Comparison of ENCODE assay signal across 27 mouse cellular contexts in genomic region chr8:12799832-12800231, GRCm38 (mm10). TPM values are rescaled to one million over a fixed set of nuclear protein-coding genes. Genes with fewer than 3 reads are reported as not detected.
DNase-seq lines count a peak whose midpoint lies in the region; ATAC-seq and TF ChIP-seq lines count a peak whose summit lies in the region.
"Had no signal": no experiment of that assay in that cellular context is flagged by ENCODE, and none has a peak within 500 bp of the region (broad histone marks: within the 10 kb centered on the region; RNA-seq: fewer than 3 reads in every experiment).

No protein-coding gene starts in this region.

- H3K4me3 ChIP-seq in gastrocnemius, adult 2 months = no peak overlapping the region
- H3K4me3 ChIP-seq in heart, embryonic 15.5 days = no peak overlapping the region
- no peak overlapping the region for H3K4me3 ChIP-seq in intestine, embryonic 14.5 days (ENCODE audit: low read depth, low read length)
- H3K4me3 ChIP-seq in intestine, embryonic 15.5 days (replicated peaks) = no peak overlapping the region
- H3K4me3 ChIP-seq: embryonic facial prominence, embryonic 13.5 days; hindbrain, embryonic 15.5 days; liver, embryonic 12.5 days; midbrain, embryonic 15.5 days; neural tube, embryonic 15.5 days had no signal

- H3K27ac ChIP-seq in gastrocnemius, adult 2 months = peak overlapping the region; percentile 80
- 0 out of 2 replicates have a peak overlapping the region, but pooled peaks have one; percentile 1 for H3K27ac ChIP-seq in heart, embryonic 15.5 days
- no peak overlapping the region for H3K27ac ChIP-seq in intestine, embryonic 14.5 days (ENCODE audit: low read depth)
- H3K27ac ChIP-seq in intestine, embryonic 15.5 days = no peak overlapping the region
- H3K27ac ChIP-seq: hindbrain, embryonic 15.5 days; liver, embryonic 12.5 days; midbrain, embryonic 15.5 days; neural tube, embryonic 15.5 days had no signal

- H3K27me3 ChIP-seq in heart, embryonic 15.5 days = no peaks in the 10 kb centered on the region
- no peaks in the 10 kb centered on the region for H3K27me3 ChIP-seq in intestine, embryonic 14.5 days (replicated peaks; ENCODE audit: control insufficient read depth, insufficient read depth, low read length)
- H3K27me3 ChIP-seq in intestine, embryonic 15.5 days (replicated peaks) = no peaks in the 10 kb centered on the region
- H3K27me3 ChIP-seq: embryonic facial prominence, embryonic 13.5 days; hindbrain, embryonic 15.5 days; liver, embryonic 12.5 days; midbrain, embryonic 15.5 days; neural tube, embryonic 15.5 days had no signal

- WGBS in heart, embryonic 15.5 days = 39% methylated on average over 6 of the region's 6 CpGs
- 55% methylated on average over 6 of the region's 6 CpGs for WGBS in intestine, embryonic 14.5 days
- 62% methylated on average over 6 of the region's 6 CpGs for WGBS in intestine, embryonic 15.5 days

- no peaks in the 10 kb centered on the region for H3K36me3 ChIP-seq in heart, embryonic 15.5 days
- no peaks in the 10 kb centered on the region for H3K36me3 ChIP-seq in intestine, embryonic 14.5 days (ENCODE audit: control insufficient read depth, insufficient read depth, low read length)
- no peaks in the 10 kb centered on the region for H3K36me3 ChIP-seq in intestine, embryonic 15.5 days
- H3K36me3 ChIP-seq: embryonic facial prominence, embryonic 13.5 days; hindbrain, embryonic 15.5 days; liver, embryonic 12.5 days; midbrain, embryonic 15.5 days; neural tube, embryonic 15.5 days had no signal

- H3K9me3 ChIP-seq in heart, embryonic 15.5 days (replicated peaks) = no peaks in the 10 kb centered on the region
- no peaks in the 10 kb centered on the region for H3K9me3 ChIP-seq in intestine, embryonic 14.5 days (ENCODE audit: control insufficient read depth, low read length)
- no peaks in the 10 kb centered on the region for H3K9me3 ChIP-seq in intestine, embryonic 15.5 days
- H3K9me3 ChIP-seq: embryonic facial prominence, embryonic 13.5 days; hindbrain, embryonic 15.5 days; liver, embryonic 12.5 days; midbrain, embryonic 15.5 days; neural tube, embryonic 15.5 days had no signal

- intact Hi-C loops in gastrocnemius, adult 2 months (cut with DNase I) = no loop called here
- intact Hi-C loops in heart, postnatal 25 days (cut with DNase I) = loop anchor here (5.0 kb wide), 1 partner anchor 43 kb away; the partner anchor contains the start of gene Atp11a

- H3K9ac ChIP-seq in heart, embryonic 15.5 days = no peak overlapping the region
- 0 out of 2 replicates have a peak overlapping the region, but pooled peaks have one; percentile 5 for H3K9ac ChIP-seq in intestine, embryonic 14.5 days (ENCODE audit: low read length)
- H3K9ac ChIP-seq in intestine, embryonic 15.5 days = no peak overlapping the region
- H3K9ac ChIP-seq: forebrain, postnatal 0 days; hindbrain, embryonic 15.5 days; liver, embryonic 12.5 days; liver, postnatal 0 days; midbrain, embryonic 15.5 days; neural tube, embryonic 15.5 days had no signal

- DNase-seq in gastrocnemius, adult 2 months = peak; percentile 55
- DNase-seq in gastrocnemius, postnatal 10 days = no peak
- DNase-seq in heart, postnatal 25 days (ENCODE audit: low spot score) = no peak
- no peak for DNase-seq in intestine, embryonic 14.5 days (ENCODE audit: low spot score)
- DNase-seq in retina, postnatal 1 day = no peak
- DNase-seq: adrenal gland, postnatal 14 days; cerebellum, adult 11 months; cerebellum, adult 9-10 months; cerebellum, postnatal 36 days; forebrain, postnatal 0 days; gastrocnemius, postnatal 36 days; layer of hippocampus, postnatal 36 days; left cerebral cortex, postnatal 4 days; lung, postnatal 36 days; right cerebral cortex, postnatal 25 days; spleen, adult 18-20 months; thymus, postnatal 14 days had no signal

- no peak for ATAC-seq in heart, embryonic 15.5 days (replicated peaks; ENCODE audit: insufficient number of reproducible peaks, insufficient read depth, low FRiP score, low read depth)
- ATAC-seq in intestine, embryonic 14.5 days (replicated peaks; ENCODE audit: low FRiP score, low TSS enrichment, low read depth) = no peak
- no peak for ATAC-seq in intestine, embryonic 15.5 days
- ATAC-seq: CD4-positive, CD25-positive, alpha-beta regulatory T cell, adult 4 months; forebrain, postnatal 0 days; inflammation-experienced regulatory T-cells, adult 6 months; liver, embryonic 12.5 days; midbrain, embryonic 15.5 days had no signal

- H3K4me1 ChIP-seq in heart, embryonic 15.5 days (replicated peaks) = peaks cover 49% of the 10 kb centered on the region
- H3K4me1 ChIP-seq in intestine, embryonic 14.5 days (replicated peaks; ENCODE audit: control insufficient read depth, insufficient read depth, low read length) = peaks cover 24% of the 10 kb centered on the region
- H3K4me1 ChIP-seq in intestine, embryonic 15.5 days (replicated peaks) = peaks cover 35% of the 10 kb centered on the region

- no peak for TF ChIP-seq CTCF in gastrocnemius, adult 2 months (IDR thresholded peaks at IDR 0.05)

- H3K4me2 ChIP-seq in heart, embryonic 15.5 days = no peak overlapping the region
- no peak overlapping the region for H3K4me2 ChIP-seq in intestine, embryonic 14.5 days (ENCODE audit: low read length)
- H3K4me2 ChIP-seq in intestine, embryonic 15.5 days (replicated peaks) = no peak overlapping the region
- H3K4me2 ChIP-seq: embryonic facial prominence, embryonic 13.5 days; hindbrain, embryonic 15.5 days; liver, embryonic 12.5 days; midbrain, embryonic 15.5 days; neural tube, embryonic 15.5 days had no signal

RNA-seq across cellular contexts. Expression of gene Atp11a, which starts 43.0 kb away (rescaled TPM):
- total RNA-seq in gastrocnemius, adult 2 months (2021) = 10 to 100 TPM; 27.1 to 30.9 TPM
- total RNA-seq in gastrocnemius, postnatal 10 days (2021) = 10 to 100 TPM; 22.9 to 28.4 TPM
- polyA plus RNA-seq in heart, embryonic 15.5 days (2015; fragmentation: Nextera tagmentation; extraction: Ambion mirVana) = 14.1 and 15.9 TPM in 2 replicates
- 10 to 100 TPM; 82.7 to 84.0 TPM for total RNA-seq in heart, postnatal 25 days (2021)
- 23.2 and 26.4 TPM in 2 replicates for polyA plus RNA-seq in intestine, embryonic 14.5 days (2014; fragmentation: Nextera tagmentation; extraction: Ambion mirVana)
- polyA plus RNA-seq in intestine, embryonic 15.5 days (2015; fragmentation: Nextera tagmentation; extraction: Ambion mirVana) = 15.9 and 18.6 TPM in 2 replicates

Comparison
In these comparisons a context has a peak if more than half of its experiments do, and no peak if none do; other contexts are left out.
1. H3K27ac ChIP-seq: peak in gastrocnemius, adult 2 months (single experiment) and heart, embryonic 15.5 days (single experiment); none in intestine, embryonic 14.5 days (single experiment) and intestine, embryonic 15.5 days (single experiment).